Mouse (Mus musculus): ENCODE results near the gene Slc25a12. TPM values are rescaled to one million over a fixed set of nuclear protein-coding genes. Genes with fewer than 3 reads are reported as not detected.

The Slc25a12 gene
- polyA plus RNA-seq, 1 experiment = 40.7 TPM

- Histone ChIP-seq H3K79me2 (ENCODE audit: control insufficient read depth, insufficient read depth) (no peaks in the 10 kb centered on the region), H3ac (ENCODE audit: control insufficient read depth, insufficient read length) (no peak overlapping the region), H3K4me3 (no peak overlapping the region), H3K27me3 (ENCODE audit: control insufficient read depth, insufficient read depth, insufficient read length) (no peaks in the 10 kb centered on the region), H3K36me3 (ENCODE audit: control insufficient read depth, insufficient read depth) (peaks cover 70% of the 10 kb centered on the region), H3K4me2 (ENCODE audit: low read depth) (no peak overlapping the region)
- TF ChIP-seq POLR2A (IDR thresholded peaks at IDR 0.05; ENCODE audit: insufficient read length, low read depth) = no peak
Observed at GRCm38 (mm10) chr2:71250841-71251240, 116.7 kb downstream of the Slc25a12 start.

- Histone ChIP-seq H3K27me3 (ENCODE audit: control insufficient read depth, insufficient read depth, insufficient read length) (no peaks in the 10 kb centered on the region), H3K4me2 (ENCODE audit: low read depth) (peak overlapping the region; percentile 22), H3K4me3 (no peak overlapping the region), H3ac (ENCODE audit: control insufficient read depth, insufficient read length) (no peak overlapping the region), H3K36me3 (ENCODE audit: control insufficient read depth, insufficient read depth) (peaks cover 63% of the 10 kb centered on the region), H3K79me2 (ENCODE audit: control insufficient read depth, insufficient read depth) (no peaks in the 10 kb centered on the region)
- TF ChIP-seq MYOD1 (IDR thresholded peaks at IDR 0.05; ENCODE audit: control insufficient read depth in 1 of 3, insufficient read length in 2 of 3, low read depth in 2 of 3) (no peak), POLR2AphosphoS2 (IDR thresholded peaks at IDR 0.05; ENCODE audit: insufficient read length, low read depth) (no peak), SRF (IDR thresholded peaks at IDR 0.05; ENCODE audit: control insufficient read depth, insufficient read length, low read depth) (no peak), TCF3 (IDR thresholded peaks at IDR 0.05; ENCODE audit: insufficient read length, low read depth) (no peak), REST (IDR thresholded peaks at IDR 0.05; ENCODE audit: insufficient read depth, insufficient read length) (no peak), USF1 (IDR thresholded peaks at IDR 0.05; ENCODE audit: low read depth) (no peak), TCF12 (IDR thresholded peaks at IDR 0.05; ENCODE audit: insufficient read depth, poor library complexity, severe bottlenecking) (no peak), E2F4 (IDR thresholded peaks at IDR 0.05; ENCODE audit: insufficient read depth) (no peak), CEBPB (IDR thresholded peaks at IDR 0.05; ENCODE audit: insufficient read depth, poor library complexity, severe bottlenecking) (no peak), MAX (IDR thresholded peaks at IDR 0.05; ENCODE audit: low read depth) (no peak), POLR2A (IDR thresholded peaks at IDR 0.05; ENCODE audit: insufficient read length, low read depth) (no peak), MYOG (IDR thresholded peaks at IDR 0.05; ENCODE audit: control insufficient read depth in 1 of 3, insufficient read depth in 1 of 3, insufficient read length in 2 of 3, low read depth in 2 of 3) (no peak)
Observed at GRCm38 (mm10) chr2:71248071-71248470, 119.5 kb downstream of the Slc25a12 start.

GRCm38 (mm10) chr2:71246096-71246495 is 121.5 kb downstream of the Slc25a12 start:
- H3K79me2 ChIP-seq (ENCODE audit: control insufficient read depth, insufficient read depth) = no peaks in the 10 kb centered on the region
- H3K36me3 ChIP-seq (ENCODE audit: control insufficient read depth, insufficient read depth) = peaks cover 51% of the 10 kb centered on the region
- no peak overlapping the region for H3K4me3 ChIP-seq

GRCm38 (mm10) chr2:71245416-71245815 is 122.1 kb downstream of the Slc25a12 start:
- Histone ChIP-seq H3K27me3 (ENCODE audit: control insufficient read depth, insufficient read depth, insufficient read length) (no peaks in the 10 kb centered on the region), H3K36me3 (ENCODE audit: control insufficient read depth, insufficient read depth) (peaks cover 45% of the 10 kb centered on the region), H3ac (ENCODE audit: control insufficient read depth, insufficient read length) (no peak overlapping the region), H3K4me2 (ENCODE audit: low read depth) (no peak overlapping the region), H3K79me2 (ENCODE audit: control insufficient read depth, insufficient read depth) (no peaks in the 10 kb centered on the region), H3K4me3 (no peak overlapping the region)
- TF ChIP-seq CEBPB (IDR thresholded peaks at IDR 0.05; ENCODE audit: insufficient read depth, poor library complexity, severe bottlenecking) = no peak
- no peak for TF ChIP-seq USF1 (IDR thresholded peaks at IDR 0.05; ENCODE audit: low read depth)
- TF ChIP-seq REST (IDR thresholded peaks at IDR 0.05; ENCODE audit: insufficient read depth, insufficient read length) = no peak
- TF ChIP-seq TCF3 (IDR thresholded peaks at IDR 0.05; ENCODE audit: insufficient read length, low read depth) = no peak
- TF ChIP-seq MYOG (IDR thresholded peaks at IDR 0.05; ENCODE audit: control insufficient read depth in 1 of 3, insufficient read depth in 1 of 3, insufficient read length in 2 of 3, low read depth in 2 of 3) = peak in 1 of 3 experiments; percentile 9
- TF ChIP-seq POLR2A (IDR thresholded peaks at IDR 0.05; ENCODE audit: insufficient read length, low read depth) = no peak
- no peak for TF ChIP-seq TCF12 (IDR thresholded peaks at IDR 0.05; ENCODE audit: insufficient read depth, poor library complexity, severe bottlenecking)
- no peak for TF ChIP-seq MYOD1 (IDR thresholded peaks at IDR 0.05; ENCODE audit: control insufficient read depth in 1 of 3, insufficient read length in 2 of 3, low read depth in 2 of 3)
- TF ChIP-seq POLR2AphosphoS2 (IDR thresholded peaks at IDR 0.05; ENCODE audit: insufficient read length, low read depth) = no peak

More at GRCm38 (mm10) chr2:71246096-71246495, 121.5 kb downstream of the Slc25a12 start:
- Histone ChIP-seq H3K4me2 (ENCODE audit: low read depth) (no peak overlapping the region), H3K27me3 (ENCODE audit: control insufficient read depth, insufficient read depth, insufficient read length) (no peaks in the 10 kb centered on the region), H3ac (ENCODE audit: control insufficient read depth, insufficient read length) (no peak overlapping the region)
- TF ChIP-seq E2F4 (IDR thresholded peaks at IDR 0.05; ENCODE audit: insufficient read depth) (no peak), MAX (IDR thresholded peaks at IDR 0.05; ENCODE audit: low read depth) (no peak), SRF (IDR thresholded peaks at IDR 0.05; ENCODE audit: control insufficient read depth, insufficient read length, low read depth) (no peak), MYOG (IDR thresholded peaks at IDR 0.05; ENCODE audit: control insufficient read depth in 1 of 3, insufficient read depth in 1 of 3, insufficient read length in 2 of 3, low read depth in 2 of 3) (no peak), TCF3 (IDR thresholded peaks at IDR 0.05; ENCODE audit: insufficient read length, low read depth) (no peak), MYOD1 (IDR thresholded peaks at IDR 0.05; ENCODE audit: control insufficient read depth in 1 of 3, insufficient read length in 2 of 3, low read depth in 2 of 3) (no peak), TCF12 (IDR thresholded peaks at IDR 0.05; ENCODE audit: insufficient read depth, poor library complexity, severe bottlenecking) (no peak), REST (IDR thresholded peaks at IDR 0.05; ENCODE audit: insufficient read depth, insufficient read length) (no peak), CEBPB (IDR thresholded peaks at IDR 0.05; ENCODE audit: insufficient read depth, poor library complexity, severe bottlenecking) (no peak), POLR2AphosphoS2 (IDR thresholded peaks at IDR 0.05; ENCODE audit: insufficient read length, low read depth) (no peak), POLR2A (IDR thresholded peaks at IDR 0.05; ENCODE audit: insufficient read length, low read depth) (no peak), USF1 (IDR thresholded peaks at IDR 0.05; ENCODE audit: low read depth) (no peak)

GRCm38 (mm10) chr2:71244807-71245206 is 122.7 kb downstream of the Slc25a12 start:
- Histone ChIP-seq H3K4me3 (no peak overlapping the region), H3K36me3 (ENCODE audit: control insufficient read depth, insufficient read depth) (peaks cover 44% of the 10 kb centered on the region), H3K27me3 (ENCODE audit: control insufficient read depth, insufficient read depth, insufficient read length) (no peaks in the 10 kb centered on the region), H3K4me2 (ENCODE audit: low read depth) (no peak overlapping the region), H3K79me2 (ENCODE audit: control insufficient read depth, insufficient read depth) (no peaks in the 10 kb centered on the region), H3ac (ENCODE audit: control insufficient read depth, insufficient read length) (no peak overlapping the region)
- TF ChIP-seq POLR2AphosphoS2 (IDR thresholded peaks at IDR 0.05; ENCODE audit: insufficient read length, low read depth) = no peak
- TF ChIP-seq USF1 (IDR thresholded peaks at IDR 0.05; ENCODE audit: low read depth) = no peak
- TF ChIP-seq MYOG (IDR thresholded peaks at IDR 0.05; ENCODE audit: control insufficient read depth in 1 of 3, insufficient read depth in 1 of 3, insufficient read length in 2 of 3, low read depth in 2 of 3) = no peak
- TF ChIP-seq MYOD1 (IDR thresholded peaks at IDR 0.05; ENCODE audit: control insufficient read depth in 1 of 3, insufficient read length in 2 of 3, low read depth in 2 of 3) = no peak
- no peak for TF ChIP-seq TCF3 (IDR thresholded peaks at IDR 0.05; ENCODE audit: insufficient read length, low read depth)
- TF ChIP-seq SRF (IDR thresholded peaks at IDR 0.05; ENCODE audit: control insufficient read depth, insufficient read length, low read depth) = no peak
- TF ChIP-seq TCF12 (IDR thresholded peaks at IDR 0.05; ENCODE audit: insufficient read depth, poor library complexity, severe bottlenecking) = no peak
- TF ChIP-seq CEBPB (IDR thresholded peaks at IDR 0.05; ENCODE audit: insufficient read depth, poor library complexity, severe bottlenecking) = no peak
- TF ChIP-seq E2F4 (IDR thresholded peaks at IDR 0.05; ENCODE audit: insufficient read depth) = no peak
- TF ChIP-seq MAX (IDR thresholded peaks at IDR 0.05; ENCODE audit: low read depth) = no peak
- no peak for TF ChIP-seq POLR2A (IDR thresholded peaks at IDR 0.05; ENCODE audit: insufficient read length, low read depth)
- TF ChIP-seq REST (IDR thresholded peaks at IDR 0.05; ENCODE audit: insufficient read depth, insufficient read length) = no peak
